Mouse (Mus musculus): Measurements from ENCODE around the gene Arhgap35.
A peak's percentile ranks its signal among the peaks of the same experiment; 100 is the strongest.

The Arhgap35 gene

DNA sequence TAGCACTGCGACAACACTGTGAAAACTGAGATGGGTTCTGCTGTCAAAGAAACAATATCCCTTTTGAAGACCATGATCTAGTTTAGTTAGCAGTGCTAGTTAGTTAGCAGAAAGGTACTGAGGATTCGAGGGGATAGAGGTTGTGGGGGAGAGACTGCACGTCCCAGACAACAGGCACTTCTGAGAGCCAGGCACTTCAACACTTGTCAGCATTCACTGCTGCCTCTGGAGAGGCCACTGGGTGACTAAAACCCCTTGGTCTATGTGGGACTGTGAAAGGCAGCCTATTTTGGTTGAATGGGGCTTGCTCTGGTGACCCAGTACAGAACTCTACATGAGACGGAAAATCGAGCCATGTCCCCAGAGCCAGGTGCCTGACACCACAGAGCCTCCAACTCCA lies 97.6 kb downstream of the Arhgap35 start:
- no peak for DNase-seq

DNA sequence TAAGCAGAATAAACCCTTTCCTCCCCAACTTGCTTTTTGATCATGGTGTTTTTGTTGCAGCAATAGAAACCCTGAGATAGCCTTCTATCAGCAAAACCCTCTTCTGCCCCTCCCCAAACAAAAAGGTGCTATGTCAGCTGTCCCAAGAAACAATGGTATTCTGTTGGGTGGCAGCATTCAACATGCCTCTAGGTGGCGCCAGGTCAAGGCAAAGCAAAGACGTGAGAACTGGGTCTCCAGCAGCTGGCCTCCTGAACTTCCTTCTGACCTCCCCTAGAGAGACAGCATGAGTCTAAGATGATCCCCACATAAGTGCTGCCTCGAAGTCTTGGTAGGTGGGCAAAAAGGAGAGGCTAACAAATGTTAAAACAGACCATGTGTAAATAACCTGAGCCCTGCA lies 107.5 kb downstream of the Arhgap35 start:
- peak; percentile 76 for DNase-seq

DNA sequence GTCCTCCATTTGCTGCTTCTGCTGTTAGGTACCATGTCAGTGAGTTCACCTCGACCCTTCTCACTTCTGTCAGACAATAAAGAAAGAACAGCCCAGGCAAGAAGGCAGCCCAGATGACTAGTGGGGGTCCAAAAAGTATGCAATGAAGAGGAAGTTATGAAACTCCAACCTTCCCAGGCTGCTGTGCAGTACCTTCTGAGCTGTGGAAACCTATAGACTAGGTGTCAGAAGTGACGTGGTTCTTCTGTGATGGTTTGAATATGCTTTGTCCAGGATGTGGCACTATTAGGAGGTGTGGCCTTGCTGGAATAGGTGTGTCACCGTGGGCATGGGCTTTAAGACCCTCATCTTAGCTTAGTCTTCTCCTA lies 109.6 kb downstream of the Arhgap35 start:
- DNase-seq = no peak

DNA sequence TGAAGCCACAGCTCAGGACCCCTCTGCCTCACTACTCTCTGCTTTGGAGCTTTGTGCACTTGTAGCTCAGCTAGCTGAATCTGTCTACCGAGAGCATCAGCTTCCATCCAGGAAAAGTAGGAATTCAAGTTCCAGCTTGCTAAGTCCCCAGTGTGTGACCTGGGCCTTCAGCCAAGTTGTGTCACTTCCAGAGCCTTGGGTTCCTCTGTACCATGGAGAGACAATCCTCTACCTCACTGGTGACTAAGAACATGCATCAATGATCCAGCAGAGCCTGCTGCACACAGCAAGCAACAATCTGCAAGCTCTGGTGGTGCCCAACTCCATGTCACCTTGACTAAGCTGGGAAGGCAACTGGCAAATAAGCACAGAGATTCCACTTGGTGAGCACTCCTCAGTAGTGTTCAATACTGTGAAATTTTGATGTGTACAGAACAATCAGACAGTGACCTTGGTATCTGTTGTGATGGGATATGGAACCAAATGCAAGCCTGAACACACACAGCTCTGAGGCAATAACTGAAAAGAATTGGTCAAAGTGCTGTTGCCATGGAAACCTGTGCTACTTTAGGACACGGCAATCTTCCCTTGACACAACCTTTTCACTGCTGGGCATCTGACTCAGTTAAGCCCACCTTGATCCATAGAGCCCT lies 110.1 kb downstream of the Arhgap35 start:
- no peak for DNase-seq

DNA sequence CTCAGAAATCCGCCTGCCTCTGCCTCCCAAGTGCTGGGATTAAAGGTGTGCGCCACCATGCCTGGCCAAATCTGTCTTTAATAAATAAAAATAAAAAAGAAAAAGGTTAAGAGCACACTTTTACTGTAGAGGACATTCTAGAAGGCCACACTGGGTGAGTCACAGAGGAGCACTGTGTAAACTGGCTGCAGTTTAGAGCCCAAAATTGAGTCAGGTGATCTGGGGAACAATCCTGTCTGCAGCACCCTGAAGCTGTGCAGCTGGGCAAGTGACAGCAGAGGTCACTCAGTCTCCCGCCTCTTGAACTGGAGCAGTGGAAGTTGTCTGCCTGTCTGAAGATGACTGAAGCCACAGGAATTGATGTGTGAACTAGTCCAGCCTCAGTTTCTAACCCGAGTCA lies 113.2 kb downstream of the Arhgap35 start:
- DNase-seq = no peak

DNA sequence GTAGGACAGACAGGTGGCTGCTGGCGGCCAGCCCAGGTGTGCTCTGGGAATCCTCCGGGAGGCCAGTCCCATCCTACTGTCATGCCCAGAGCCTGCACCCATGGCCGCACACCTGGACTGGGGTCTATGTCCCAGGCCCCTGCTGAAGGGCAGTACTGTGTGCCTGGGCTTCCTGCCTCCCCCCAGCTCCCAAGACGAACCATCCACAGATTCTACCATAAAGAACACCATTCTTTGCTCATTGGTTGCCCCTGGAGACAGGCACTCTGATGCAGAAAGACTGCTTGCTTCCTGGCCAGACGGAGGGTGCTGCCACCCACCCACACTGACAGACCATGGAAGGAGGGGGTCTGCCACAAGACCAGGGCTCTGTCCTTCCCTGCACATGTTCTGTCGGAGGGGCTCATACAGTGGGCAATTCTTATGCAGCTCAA lies 115.1 kb downstream of the Arhgap35 start:
- no peak for DNase-seq

DNA sequence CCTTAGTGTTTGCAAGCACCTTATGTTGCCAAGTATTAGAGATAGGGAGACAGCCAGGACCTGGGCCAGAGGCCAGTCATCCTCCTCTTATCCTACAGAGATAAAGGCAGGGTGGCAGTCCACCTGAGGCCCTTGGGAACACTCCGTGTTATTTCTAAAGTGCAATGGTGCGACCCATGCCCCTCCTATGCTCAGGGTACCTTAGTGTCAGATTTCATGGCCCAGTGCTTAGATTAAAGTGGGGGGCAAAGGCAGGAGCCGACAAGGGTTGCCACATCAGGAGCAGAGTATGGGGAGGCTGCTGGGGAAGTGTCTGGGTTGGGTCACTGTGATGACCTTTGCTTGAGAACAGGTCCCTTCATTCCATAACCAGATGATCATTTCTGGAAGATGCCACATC lies 118.5 kb downstream of the Arhgap35 start:
- no peak for DNase-seq

DNA sequence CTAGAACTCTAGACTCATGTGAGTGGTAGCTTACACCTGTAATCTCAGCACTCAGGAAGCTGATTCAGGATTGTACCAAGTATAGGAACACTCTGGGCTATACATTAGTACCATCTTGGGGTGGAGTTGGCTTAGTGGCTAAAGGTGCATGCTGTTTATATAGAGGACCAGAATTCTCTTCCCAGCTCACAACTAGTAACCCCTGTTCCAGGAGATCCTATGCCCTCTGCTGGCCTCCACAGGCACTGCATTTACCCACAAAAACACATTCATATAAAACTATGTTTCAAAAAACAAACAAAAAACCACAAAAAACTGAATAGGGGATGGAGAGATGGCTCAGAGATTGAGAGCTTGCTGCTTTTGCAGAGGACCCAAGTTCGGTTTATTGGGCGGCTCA lies 121.4 kb downstream of the Arhgap35 start:
- DNase-seq = peak; percentile 68

DNA sequence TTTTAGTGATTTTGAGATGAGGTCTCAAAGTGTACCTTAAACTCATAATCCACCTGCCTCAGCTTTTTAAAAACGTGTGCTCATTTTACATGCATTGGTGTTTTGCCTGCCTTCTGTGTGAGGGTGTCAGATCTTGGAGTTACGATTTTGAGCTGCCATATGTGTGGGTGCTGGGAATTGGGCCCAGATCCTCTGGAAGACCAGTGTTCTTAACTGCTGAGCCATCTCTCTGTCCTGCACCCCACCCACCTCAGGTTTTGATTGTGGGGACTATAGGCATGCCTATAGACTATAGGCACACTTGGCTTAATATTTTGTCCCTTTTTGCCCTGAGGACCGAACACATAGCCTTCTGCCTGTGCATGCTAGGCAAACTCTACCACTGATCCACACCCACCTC lies 122.6 kb downstream of the Arhgap35 start:
- DNase-seq = no peak

DNA sequence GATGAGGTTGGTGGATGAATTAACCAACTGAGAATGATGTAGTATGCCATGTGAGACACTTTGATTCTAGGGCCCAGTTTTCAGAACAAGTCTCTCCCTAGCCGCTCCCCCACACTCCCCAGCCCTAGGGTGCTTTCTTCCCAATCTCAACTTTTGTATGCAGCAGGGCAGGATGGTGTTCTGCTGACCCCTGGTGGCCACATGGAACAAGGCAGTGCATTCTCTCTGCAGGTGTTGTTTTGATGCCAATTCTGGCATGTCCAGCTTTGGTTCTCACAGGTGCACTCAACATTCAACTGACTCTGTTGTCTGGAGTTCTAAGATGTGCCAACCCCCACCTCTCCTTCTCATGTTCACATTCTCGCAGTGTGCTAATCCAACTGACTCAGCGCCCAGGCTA lies 123.0 kb downstream of the Arhgap35 start:
- peak; percentile 83 for DNase-seq

DNA sequence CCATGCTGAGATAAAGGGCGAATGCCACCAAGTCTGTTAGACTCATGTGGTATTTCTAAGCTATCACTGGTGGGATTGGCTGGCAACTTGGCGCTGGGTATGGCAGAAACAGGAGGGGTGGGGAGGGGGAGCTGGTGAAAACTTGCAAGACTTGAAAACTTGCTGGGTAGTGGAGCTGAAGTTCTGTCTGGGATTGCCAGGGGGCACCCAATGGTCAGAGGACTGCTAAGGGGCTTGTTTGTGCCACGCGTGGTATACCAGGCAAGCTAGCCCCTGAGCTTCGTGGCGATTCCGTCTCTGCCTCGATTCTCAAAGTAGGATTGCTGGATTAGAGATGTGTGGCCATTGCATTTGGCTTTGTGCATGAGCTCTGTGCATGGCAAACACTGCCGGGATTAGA lies 124.8 kb downstream of the Arhgap35 start:
- DNase-seq = peak; percentile 58

DNA sequence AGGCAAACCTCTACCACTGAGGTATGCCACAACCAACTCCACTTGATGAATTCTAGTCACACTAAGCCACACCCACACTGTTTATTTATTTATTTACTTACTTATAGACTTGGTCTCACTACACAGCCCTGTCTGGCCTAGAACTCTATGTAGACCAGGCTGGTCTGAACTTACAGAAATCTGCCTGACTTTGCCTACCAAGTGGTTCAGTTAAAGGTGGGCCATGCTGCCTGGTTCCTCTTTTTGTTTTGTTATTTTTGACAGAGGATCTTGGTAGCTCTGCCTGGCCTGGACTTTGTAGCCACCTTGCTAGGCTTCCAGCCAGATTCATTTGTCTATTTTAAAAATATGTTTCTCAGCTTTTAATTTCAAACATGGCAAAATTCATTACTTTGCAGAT lies 126.0 kb downstream of the Arhgap35 start:
- DNase-seq = no peak

DNA sequence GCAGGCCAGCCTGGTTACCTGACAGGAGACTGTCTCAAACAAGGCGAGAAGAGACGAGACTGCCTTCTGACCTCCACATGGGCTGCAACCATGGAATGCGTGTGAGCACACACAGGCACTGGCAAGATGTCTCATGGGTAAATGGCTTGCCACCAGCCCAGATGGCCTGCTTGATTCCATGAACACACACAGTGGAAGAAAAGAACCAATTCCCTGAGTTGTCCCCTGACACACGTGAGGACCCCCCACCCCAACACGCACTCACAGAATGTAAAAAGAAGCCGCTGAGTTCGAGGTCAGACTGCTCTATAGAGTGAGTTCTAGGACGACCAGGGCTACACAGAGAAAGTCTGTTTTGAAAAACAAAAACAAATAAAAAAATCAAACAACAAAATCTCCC lies 137.2 kb downstream of the Arhgap35 start, which contains the start of gene Npas1:
Gene Npas1 (minus strand): TSS at position 101 of the 400 bp plus-strand sequence.
- no peak for DNase-seq

DNA sequence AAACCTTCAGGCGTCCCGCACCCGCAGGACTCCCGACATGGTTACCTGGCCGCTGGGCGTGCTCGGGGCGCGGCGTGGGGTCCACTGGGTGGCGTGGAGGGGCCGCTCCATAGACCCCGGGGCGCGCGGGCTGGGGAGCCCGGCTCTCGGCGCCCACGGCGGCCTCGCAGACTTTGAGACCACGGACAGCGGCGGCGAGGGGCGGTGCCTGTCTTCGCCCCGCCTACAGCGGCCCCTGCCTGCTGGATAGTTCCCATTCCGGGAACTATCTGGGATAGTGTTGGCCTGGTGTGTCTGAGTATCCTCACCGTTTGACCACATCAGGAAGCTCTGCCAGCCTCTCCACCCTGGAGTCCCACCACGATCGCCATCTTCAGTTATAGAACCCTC lies 138.2 kb downstream of the Arhgap35 start:
- no peak for DNase-seq

DNA sequence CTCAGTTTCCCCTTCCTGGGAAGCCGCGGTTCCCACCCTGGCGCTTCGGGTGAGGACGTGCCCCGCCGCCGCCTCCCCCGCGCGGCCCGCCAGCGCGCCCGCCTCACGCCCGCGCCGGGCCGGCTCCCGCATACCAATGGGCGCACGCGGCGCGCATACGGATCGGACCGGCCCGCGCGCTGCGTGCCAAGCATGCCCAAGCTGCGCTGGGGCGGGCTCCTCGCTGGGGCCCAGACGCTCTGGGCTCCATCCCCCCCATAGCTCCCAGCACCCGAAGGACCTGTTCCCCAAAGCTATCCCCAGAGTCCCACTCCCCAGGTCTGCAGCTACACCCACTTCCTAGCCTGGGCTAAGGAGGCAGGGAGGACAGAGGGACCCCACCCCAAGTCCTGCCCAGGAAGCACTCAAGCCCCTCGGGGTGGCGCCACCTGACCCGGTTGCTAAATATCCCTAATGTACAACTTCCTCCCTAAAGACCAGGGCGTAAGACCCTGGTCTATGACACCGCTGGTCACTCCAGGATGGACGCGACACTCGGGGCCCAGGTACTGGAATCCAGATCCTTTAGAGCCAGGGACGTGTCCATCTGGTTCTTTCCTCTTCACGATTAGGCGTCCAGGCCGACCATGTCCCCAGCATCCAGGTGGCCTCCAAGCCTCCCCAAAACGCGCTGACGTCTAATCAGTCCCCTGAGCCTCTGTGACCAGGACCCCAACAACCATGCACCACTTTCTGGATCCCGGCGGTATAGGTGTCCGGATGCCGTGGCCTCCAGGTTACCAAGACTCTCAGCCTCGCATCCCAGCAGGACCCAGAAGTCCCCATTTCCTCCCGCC lies 138.8 kb downstream of the Arhgap35 start:
- DNase-seq = no peak

DNA sequence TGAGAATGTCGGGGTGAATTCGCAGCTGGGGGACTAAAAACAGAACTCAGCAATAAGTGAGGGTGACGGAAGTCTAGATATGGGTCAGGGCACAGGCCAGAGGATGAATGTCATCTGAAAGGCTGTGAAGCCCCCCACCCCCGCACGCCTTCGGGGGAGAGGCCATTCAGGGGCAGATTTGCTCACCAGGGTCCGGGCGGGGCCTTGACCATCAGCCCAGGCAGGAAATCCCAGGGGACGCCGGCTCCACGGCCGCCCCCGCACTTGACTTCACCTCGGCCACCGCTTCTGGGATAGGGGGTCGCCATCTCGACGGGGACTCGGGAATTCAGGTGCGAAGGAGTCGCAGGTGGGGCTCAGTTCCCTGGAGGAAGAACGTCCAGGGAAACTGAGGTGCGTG lies 139.5 kb downstream of the Arhgap35 start:
- no peak for DNase-seq

DNA sequence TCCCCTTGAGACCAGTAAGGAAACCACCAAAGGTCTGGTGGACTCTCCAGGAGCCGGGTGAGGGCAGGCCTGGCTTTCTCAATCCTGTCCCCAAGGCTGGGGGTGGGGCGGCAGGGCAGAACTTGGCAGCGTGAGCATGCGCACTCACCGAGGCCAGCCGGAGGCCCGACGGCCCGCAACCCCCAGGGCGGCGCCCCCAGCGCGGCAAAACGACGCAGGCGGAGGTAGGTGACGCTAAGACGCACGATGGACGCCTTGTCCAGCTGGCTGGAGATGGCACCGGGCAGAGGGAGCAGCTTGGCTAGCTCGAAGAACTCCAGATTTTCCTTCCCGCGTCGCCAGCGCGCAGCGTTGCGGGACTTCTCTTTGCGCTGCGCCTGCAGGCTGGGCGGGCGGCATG lies 140.3 kb downstream of the Arhgap35 start:
- no peak for DNase-seq

DNA sequence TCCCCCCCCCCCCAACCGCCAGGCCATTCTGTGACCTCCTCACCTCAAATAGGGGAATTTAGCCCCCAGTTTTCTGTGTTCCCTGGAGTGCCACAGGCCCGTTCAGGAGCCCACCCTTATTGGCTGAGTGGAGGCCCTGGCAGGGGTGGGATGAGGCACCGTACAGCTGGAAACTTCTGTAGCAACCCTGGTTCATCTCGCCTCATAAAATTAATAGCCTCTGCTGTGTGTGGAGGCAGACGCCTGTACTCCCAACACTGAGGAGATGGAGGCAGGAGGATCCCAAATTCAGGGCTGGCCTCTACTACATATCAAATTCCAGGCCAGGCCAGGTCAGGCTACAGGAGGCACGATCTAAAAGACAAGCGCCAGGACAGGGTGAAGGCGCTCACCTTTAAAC lies 140.9 kb downstream of the Arhgap35 start:
- no peak for DNase-seq

DNA sequence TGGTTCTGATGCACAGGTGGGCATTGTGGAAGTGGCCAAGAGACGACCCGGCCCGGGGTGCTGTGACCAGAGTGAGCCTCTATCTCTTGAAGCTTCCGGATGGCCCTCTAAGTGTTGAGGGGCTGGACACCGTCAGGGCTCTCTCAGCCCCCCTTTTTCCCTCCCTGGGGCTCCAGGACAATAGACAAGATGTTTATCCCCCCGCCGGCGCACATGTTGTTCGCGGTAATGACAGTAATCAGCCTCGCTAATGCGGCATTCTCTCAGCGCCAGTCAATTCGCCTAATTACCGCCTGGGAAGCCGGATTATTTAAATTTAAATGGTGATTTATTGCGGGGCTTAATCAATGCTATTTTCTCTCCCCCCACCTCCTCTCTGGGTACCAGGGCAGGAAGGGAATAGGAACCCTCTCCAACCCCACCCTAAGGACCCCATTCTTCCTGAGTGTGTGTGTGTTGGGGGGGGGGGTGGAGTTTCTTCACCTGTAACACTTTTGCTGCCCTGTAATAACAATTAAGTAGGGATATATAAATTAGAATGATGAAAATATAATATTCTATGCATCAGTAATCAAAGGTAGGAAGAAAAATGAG lies 142.6 kb downstream of the Arhgap35 start:
- no peak for DNase-seq

DNA sequence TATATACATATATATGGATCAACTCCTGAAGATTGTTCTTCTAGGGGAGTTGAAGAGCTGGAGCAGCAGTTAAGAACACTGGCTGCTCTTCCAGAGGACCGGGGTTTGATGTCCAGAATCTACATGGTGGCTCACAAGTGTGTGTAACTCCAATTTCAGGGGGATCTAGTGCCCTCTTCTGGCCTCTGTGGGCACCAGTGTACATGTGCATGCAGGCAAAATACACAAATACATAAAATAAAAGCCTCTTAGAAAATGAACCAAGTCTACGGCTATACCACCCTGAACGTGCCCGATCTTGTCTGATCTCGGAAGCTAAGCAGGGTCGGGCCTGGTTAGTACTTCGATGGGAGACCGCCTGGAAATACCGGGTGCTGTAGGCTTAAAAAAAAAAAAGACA lies 143.2 kb downstream of the Arhgap35 start:
- peak; percentile 48 for DNase-seq

DNA sequence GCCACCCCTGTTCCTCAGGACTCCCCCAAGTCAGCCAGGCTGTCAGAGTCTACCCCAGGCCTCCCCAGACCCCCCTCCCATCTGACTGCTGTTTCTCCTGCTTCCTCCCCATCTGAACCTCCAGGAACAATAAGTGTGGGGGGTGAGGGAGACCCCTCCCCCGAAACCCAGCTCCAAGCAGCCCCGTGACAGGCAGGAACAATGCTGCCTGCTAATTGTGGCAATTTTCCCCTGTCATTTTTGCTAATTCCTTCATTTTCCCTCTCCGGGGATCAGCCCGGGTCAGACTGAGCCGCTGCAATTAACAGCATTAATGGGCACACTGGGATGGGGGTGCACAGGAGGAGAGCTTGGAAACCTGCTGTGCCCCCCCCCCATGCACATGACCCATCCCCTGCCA lies 146.7 kb downstream of the Arhgap35 start:
- no peak for DNase-seq

DNA sequence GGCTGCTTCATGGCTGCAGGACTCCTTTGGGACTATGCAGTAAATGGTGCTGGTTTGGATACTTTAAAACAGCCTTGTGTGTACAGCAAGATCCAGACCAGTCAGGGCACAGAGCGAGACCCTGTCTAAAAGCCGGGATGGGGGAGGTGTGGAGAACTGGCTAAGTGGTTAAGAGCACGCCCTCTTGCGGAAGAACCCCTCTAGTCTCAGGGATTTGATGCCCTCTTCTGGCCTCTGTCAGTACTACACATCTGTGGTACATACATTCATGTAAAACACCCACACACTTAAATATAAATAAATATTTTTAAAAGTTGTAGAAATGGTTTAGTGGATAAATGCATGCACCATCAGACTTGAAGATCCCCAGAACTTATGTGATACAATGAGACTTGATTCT lies 148.2 kb downstream of the Arhgap35 start:
- DNase-seq = peak; percentile 33

DNA sequence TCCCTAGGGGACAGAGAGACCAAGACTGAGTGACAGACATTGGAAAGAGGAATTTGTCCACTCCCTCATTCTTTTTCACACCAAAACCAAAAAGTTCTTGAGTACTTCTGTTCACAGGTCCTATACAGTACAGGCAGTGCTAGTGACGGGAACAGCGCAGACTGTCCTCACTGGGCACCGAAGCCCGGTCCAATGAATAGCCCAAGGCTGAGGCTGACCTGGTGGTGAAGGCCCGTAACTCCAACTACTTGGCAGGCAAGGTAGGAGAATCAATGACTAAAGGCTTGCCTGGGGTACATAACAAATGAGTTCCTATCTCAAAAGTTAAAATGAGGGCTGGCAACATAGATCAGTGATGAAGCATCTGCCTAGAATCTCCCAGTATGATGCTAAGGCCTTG lies 149.2 kb downstream of the Arhgap35 start:
- no peak for DNase-seq

DNA sequence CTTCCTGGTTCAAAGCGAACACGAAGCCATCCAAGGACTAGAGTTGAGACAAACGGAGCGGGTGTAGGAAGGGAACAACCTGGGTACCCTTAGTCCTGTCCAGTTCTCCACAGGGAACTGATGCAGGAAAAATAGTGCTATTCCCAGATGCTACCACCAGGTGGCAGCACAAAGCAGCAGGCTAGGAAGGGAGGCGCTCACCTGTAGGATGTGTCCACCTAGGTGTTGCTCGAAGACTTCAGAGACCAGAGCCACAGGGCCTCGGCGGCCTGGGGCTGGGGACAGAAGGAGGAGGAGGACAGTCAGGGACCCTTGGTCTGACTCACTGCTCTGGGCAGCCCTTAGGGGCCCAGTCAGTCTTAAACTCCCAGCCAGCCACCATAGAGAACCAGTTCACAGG lies 149.6 kb downstream of the Arhgap35 start:
- DNase-seq = peak; percentile 73

Data from thymus, postnatal 14 days (tissue).